Mouse (Mus musculus): ENCODE measurements around the gene Casp8.

GRCm38 (mm10) chr1:58773905-58774304 is 21.3 kb upstream of the Casp8 start:
- no peak for TF ChIP-seq HCFC1 (IDR thresholded peaks at IDR 0.05; ENCODE audit: low read depth, low read length)
- TF ChIP-seq CTCF (IDR thresholded peaks at IDR 0.05 in 2 of 3, conservative IDR thresholded peaks at IDR 0.05 in 1 of 3; ENCODE audit: control insufficient read depth in 1 of 3, insufficient read depth in 1 of 3, low read depth in 2 of 3, low read length in 3 of 3, poor library complexity in 1 of 3, severe bottlenecking in 1 of 3): no peak
- no peak for TF ChIP-seq MXI1 (IDR thresholded peaks at IDR 0.05; ENCODE audit: low read depth, low read length)
- TF ChIP-seq POLR2A (IDR thresholded peaks at IDR 0.05; ENCODE audit: control insufficient read depth in 1 of 2, insufficient read depth in 1 of 2, low read depth in 1 of 2, low read length in 2 of 2, poor library complexity in 1 of 2): no peak
- no peak for TF ChIP-seq ZKSCAN1 (IDR thresholded peaks at IDR 0.05; ENCODE audit: low read depth, low read length)
- no peak for TF ChIP-seq TBP (IDR thresholded peaks at IDR 0.05; ENCODE audit: low read depth, low read length)
- TF ChIP-seq JUND (IDR thresholded peaks at IDR 0.05; ENCODE audit: low read depth, low read length): no peak
- no peak for TF ChIP-seq RAD21 (IDR thresholded peaks at IDR 0.05; ENCODE audit: low read depth, low read length)
- no peak for TF ChIP-seq TAL1 (IDR thresholded peaks at IDR 0.05; ENCODE audit: low read length)
- TF ChIP-seq ETS1 (IDR thresholded peaks at IDR 0.05; ENCODE audit: low read depth, low read length): no peak
- no peak for TF ChIP-seq GATA1 (IDR thresholded peaks at IDR 0.05; ENCODE audit: low read depth, low read length)

All from MEL (cell line).